Mouse (Mus musculus) naive thymus-derived CD4-positive, alpha-beta T cell, adult 2 months (primary cell): ENCODE results near the gene Cdkn1c.
A peak's percentile ranks its signal among the peaks of the same experiment; 100 is the strongest.

Source experiments
- DNase-seq: peaks from one replicate; pipeline ENCODE4 v3.0.0-alpha.2; 2011; ENCODE audit warnings: low read depth

Cdkn1c gene

DNA sequence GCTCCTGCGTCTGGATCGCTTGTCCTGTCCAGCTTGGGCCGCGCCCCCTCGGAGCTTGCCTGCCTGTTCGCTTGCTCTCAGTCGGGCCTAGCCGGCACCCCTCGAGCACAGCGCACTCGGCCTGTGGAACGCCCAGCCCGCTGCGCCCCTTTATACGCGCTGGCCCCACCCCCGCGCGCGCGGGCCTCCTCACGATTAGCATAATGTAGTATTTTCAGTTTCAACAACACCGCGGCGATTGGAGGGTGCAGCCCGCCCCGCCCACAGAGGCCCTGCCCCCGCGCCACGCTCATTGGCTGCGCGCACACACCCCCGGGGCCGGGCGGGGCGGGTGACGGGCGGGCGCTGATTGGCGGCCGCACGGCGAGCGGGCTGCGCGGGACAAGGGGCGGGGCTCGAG lies at the start of gene Cdkn1c:
Cdkn1c (minus strand) TSS at position 177 of the 400 bp plus-strand sequence.
- DNase-seq: peak; percentile 90

DNA sequence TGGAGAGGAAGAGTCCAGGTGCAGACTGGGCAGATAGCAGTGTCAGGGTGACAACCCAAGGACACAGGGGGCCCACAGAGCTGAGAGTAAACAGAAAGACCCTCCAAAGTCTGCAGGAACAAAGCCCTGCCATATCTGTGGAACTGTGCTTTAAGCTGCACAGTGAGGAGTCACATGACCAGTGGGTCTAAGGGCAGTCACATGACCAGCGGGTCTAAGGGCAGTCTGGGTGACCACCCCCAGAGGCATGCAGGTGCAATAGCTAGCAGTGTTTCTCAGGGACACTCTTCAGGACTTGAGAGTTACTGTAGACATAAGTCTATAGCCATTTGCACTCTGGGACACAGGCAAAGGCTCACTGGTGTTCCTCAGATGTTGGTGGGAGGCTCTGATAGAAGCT lies 48.7 kb upstream of the Cdkn1c start:
- DNase-seq: no peak

DNA sequence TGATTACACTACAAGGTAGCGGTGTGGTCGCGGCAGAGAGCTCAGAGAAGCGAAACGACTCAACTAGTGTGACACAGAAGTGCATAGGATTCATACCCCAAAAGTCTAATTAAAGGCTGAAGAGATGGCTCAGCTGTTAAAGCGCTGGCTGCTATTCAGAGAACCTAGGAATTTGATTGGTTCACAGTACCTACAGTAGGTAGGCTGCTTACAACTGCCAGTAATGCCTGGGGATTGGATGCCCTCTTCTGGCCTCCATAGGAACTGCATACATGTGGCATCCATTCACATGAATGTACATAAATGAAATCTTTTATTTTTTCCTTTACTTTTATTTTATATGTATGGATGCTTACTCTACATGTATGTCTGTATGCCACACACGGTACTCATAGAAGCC lies 45.8 kb upstream of the Cdkn1c start:
- DNase-seq: peak; percentile 76

DNA sequence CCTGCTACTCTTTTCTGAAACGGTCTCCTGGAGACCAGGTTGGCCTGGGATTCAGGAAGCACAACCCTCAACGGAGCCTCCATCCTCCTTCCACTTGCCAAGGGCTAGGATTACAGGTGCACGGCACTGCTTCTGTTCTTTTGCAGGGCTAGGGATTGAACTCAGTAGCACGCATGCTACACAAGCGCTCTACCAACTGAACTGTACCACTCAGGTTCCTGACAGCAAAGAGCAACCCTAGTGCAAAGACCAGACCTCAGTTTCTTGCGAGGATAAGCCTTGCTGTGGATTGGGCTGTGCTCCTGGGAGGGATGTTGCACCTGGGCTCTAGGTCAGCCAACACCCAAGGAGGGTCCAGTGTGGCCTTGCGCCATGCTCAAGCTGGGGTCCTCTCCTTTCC lies 45.4 kb upstream of the Cdkn1c start:
- DNase-seq: no peak

DNA sequence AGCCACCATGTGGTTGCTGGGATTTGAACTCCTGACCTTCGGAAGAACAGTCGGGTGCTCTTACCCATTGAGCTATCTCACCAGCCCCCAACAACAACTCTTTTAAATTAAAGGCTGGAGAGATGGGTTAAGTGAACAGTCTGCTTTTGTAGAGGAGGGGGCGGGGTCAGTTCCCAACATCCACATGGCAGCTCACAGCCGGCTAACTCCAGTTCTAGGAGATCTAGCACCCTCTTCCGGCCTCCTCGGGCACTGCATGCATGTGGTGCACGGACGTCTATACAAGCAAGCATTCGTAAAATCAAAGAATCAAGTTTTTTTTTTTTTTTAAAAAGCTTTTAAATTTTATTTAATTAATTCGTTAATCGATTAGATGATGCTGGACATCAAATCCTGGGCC lies 45.0 kb upstream of the Cdkn1c start:
- DNase-seq: peak; percentile 81

DNA sequence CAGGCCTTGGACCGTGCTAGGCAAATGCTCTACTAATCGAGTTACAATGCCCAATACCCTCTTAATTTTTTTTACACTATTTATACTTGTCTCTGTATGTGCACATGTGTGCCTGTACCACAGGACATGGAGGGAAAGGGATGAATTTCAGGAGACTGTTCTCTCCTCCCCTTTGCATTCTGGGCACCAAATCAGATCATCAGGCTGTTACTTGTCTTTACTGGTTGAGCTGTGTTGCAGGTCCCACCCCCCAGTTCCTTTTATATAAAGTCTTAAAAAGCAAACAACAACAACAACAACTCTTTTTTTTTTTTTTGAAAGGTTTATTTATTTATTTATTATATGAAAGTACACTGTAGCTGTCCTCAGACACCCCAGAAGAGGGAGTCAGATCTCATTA lies 44.6 kb upstream of the Cdkn1c start:
- no peak for DNase-seq

DNA sequence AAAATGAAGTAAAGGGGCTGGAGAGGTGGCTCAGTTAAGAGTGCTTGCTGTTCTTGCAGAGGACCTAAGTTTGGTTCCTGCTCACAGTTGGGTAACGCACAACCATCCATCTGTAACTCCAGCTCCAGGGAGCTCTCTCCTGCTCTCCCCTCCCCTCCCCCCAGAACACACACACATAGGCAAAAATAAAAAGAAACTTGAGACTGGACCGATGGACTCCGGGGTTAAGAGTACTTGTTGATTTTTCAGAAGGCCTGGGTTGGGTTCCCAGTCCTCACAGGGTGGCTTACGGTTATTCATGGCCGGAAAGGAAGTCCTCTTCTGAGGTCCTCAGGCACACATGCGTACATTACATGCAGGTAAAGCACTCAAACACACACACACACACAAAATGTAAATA lies 43.1 kb upstream of the Cdkn1c start:
- no peak for DNase-seq

DNA sequence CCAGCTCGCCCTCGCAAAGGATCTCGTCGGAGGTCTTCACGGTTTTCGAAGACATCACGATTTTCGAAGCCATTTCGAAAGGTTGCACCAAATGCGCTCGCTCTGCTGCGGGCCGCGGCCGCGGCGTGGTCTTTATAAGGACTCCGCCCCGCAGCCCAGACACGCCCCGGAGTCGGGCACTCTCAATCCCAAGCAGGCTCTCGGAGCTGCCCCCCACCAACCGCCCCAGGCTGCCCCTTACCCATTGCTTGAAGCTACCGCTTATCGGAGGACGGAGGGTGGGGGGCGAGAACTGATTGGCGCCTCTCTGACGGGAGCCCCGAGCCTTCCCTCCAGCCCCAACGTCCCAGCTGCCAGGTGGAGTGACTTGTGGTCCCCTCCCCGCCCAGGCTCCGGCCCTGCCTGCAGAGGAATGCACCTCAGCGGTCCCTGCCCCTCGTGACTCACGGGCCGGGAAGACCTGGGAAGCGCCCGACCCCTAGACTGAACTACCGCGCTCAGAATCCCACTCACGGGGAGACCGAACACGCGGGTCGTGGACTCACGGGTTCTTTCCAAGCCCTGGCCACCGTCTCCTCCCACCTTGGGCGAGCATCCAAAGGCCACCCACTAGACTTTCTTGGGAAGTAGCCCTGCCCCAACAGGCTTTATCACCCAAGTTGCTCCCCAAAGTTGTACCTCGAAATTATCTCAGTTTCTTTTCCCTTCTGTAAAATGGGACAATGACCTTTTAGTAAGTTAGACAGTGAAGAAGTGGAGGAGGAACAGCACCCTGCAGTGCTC lies 41.8 kb upstream of the Cdkn1c start, which contains the start of gene Phlda2:
Phlda2 (minus strand) TSS at position 733 of the 783 bp plus-strand sequence.
- DNase-seq: no peak

DNA sequence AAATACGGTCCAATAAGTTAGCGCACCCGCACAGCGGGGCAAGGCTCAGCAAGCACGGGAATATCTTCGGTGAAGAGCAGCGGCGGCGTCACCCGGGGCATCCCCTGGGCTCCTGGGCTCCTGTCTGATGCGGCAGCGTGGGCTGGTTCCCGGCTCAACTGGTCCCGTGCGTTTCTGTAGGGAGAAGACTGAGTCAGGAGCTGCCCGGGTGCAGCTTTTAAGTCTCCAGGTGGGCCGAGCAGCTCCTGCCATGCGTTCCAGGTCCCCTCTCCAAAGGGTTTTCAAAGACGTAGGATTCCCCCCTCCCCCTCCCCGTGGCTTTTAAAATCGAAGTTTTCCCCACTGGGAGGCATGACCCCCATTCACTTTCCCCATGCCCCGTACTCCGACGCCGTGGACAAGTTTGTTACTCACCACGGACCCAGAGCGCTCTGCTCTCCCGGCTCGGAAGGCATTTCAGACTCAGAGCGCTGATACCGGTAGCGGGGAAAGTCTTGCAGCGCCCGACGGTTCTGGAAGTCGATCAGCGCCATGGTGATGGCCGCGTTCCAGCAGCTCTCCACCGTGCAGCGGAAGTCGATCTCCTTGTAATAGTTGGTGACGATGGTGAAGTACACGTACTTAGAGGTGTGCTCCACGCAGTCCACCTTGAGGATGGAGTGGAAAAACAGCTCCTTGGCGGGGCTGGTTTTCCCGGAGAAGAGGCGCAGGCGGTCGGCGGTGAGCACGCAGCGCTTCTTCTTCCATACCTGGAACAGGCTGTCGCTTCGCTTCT lies 41.0 kb upstream of the Cdkn1c start:
- DNase-seq: peak; percentile 64

DNA sequence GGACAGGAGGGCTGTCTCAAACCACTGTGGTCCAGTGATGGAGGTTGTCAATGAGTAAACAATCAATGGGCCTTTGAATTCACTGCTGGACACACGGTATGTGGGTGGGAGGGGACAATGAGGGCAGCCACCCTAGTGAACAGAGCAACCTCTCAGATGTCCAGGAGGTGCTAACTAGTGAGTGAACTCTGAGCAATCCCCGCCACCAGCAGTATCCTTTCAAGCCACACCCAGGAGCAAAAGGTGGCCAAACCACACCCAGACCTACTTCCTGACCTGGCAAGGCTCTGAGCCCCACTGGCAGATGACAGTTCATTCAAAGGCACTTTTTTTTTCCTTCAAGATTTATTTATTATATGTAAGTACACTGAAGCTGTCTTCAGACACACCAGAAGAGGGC lies 40.1 kb upstream of the Cdkn1c start:
- DNase-seq: no peak

DNA sequence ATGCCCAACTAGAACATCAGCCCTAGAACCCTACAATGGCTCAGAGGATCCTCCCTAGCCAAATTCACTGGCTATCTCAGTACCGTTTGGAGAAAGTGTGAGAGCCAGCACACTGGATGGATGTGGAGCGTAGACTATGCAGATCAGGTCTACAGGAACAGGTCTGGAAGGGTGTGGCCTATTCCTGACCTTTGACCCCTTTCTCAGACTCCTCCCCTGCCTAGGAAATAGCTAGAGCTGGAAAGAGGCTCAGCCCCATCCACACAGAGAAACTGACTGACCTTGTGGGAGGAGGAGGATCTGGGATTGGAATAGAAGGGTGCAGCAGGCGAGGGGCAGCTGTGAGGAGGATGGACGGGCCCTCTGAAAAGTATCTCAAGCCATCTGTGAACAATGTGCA lies 37.7 kb upstream of the Cdkn1c start:
- DNase-seq: no peak

DNA sequence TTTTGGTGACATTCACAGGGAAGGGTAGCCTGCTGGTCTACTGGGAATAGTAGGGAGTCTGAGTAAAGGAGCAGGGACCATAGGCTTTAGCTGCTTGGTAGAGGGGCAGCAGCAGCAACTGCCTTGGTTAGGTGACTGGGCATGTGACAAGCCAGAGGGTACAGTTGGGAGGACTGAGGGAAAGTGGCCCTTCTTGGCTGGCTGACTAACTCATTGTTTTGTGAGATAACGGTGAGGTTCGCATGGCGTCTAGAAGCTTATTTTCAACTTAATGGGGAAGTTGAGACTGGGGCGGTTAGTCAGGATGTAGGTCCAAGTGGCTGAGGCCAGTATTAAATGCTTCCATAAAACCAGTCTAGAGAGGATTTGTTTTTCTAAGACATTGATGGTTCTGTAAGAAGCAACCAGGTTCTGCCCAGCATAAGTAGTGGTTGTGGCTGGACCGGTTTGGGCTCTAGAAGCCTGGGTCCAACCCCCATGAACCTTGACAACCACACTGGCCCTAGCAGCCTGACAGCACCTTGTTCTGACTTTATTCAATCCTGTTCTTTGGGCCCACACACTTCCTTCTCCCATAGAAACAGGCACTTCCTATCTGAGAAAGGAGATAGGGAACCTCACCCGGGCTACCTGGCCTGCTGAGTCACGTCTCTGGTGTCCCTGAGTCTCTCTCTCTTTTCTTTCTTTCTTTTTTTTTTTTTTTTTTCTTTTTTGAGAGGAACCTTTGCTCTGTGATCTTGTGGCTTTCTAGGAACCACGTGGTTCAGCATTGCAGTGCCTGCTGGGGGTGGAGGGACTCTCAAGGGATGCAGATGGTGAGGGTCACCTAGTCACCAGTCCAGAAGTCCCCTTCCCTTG lies 34.5 kb upstream of the Cdkn1c start:
- no peak for DNase-seq

DNA sequence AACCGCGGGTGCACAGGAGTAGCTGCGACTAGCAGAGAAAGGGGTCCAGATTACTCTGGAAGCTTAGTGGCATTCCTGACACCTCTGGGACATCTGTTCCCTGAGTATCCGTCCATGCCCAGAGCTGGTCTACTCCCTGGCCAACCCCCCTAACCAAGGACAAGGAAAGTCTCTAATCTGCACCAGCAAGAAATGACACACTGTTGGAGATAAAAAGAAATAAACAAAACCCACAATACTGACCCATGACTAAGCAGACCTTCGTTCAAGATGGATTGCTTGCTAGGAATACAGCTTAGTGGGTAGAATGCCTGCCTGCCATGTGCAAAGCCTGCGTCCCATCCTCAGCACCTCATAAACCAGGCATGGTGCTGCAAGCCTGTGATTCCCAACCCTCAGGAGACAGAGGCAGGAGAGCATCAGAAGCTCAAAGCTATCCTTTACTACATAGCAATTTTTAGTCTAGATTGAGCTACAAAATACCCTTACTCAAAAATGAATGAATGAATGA lies 32.8 kb upstream of the Cdkn1c start:
- DNase-seq: no peak

DNA sequence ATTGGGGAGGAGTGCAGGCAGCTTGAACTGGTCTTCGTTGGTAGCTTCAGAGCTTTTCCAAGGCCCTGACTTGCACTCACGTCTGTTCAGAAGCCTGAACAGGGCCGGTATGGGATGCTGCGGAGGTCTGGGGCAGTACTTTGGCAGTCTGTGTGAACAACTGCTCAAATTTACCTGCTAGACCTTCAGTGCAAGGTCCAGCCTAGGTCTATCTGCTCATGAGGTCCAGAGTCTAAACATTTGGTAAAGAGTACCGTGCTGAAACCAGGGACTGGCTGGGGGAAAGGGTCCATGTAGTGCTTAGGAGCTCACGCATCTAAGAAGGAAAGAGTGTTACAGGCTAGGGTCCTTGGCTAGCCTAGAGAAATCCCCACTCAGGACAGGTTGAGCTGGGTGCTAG lies 28.9 kb upstream of the Cdkn1c start:
- no peak for DNase-seq

DNA sequence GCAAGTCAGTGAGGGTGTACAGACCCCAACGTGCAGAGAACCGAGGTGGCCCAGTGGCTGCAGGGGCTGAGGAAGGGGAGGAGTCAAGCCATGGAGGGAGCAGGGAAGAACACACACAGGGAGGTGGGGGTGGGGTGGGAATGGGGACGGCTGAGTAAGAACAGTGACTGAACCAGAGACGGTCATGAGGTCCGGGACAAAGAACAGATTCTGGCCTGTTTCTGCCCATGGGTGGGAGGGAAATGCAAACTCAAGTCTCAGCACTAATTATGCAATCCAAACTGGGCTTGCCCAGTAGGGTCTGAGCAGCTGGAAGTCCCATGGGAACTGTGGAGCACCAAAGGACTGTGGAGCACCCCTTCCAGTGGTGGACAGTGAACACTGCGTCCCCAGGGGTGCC lies 21.7 kb upstream of the Cdkn1c start:
- no peak for DNase-seq

DNA sequence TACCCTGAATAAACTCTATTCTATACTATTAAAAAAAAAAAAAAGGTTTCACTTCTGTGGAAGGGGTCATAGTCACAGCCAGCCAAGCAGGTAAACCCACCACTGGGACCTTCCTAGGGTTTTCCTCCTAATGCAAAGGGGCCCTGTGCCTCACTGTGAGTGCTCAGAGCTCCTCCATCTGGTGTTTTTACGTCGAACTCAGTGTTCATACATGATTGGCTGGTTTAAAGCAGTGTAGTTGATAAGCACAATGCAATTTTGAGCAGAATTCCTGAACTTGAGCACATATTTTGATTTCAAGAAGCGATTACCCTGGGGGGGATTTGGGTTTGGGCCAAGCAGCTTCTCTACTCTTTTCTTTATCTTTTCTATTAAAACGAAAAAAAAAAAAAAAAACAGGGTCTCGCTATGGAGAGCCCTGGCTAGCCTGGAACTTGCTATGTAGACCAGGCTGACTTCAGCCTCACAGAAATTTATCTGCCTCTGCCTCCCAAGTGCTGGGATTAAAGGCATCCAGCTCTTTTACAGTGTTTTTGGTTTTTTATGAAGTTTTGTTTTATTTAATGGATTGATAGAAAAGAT lies 21.0 kb upstream of the Cdkn1c start:
- DNase-seq: no peak

DNA sequence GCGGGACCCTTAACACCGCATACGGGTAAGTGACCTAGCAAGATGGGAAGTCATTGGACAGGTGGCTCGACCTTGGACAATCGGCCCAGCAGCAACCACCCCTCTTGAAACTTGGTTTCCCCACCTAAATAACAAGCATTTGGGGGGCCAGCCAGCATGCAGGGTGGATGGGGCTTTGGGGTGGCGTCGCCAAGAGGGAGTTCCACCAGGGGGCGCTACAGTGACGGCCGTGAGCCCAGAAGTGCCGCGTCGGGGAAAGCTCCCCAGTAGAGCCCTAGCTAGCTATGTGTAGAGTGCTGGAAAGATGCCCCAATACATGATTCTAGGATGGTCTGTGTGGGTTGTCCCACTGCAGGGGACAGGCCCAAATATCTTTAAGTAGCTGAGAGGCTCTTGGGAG lies 19.6 kb upstream of the Cdkn1c start:
- peak; percentile 75 for DNase-seq

DNA sequence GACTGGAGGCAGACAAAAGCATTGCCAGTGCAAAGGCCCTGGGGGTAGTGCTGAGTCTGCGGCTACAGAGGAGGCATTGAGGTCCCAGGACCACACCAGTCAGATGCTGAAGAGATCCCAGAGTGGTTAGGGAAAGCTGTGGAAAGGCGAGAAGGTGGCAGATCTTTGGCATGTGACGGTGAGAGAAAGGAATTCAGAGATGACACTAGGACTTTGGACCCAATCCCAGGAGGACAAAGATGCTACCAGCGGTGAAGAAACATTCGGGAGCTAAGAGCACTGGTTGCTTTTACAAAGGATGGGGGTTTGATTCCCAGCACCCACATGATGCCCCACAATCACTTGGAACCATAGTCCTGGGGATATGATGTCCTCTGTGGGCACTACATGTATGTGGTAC lies 16.9 kb upstream of the Cdkn1c start:
- no peak for DNase-seq

DNA sequence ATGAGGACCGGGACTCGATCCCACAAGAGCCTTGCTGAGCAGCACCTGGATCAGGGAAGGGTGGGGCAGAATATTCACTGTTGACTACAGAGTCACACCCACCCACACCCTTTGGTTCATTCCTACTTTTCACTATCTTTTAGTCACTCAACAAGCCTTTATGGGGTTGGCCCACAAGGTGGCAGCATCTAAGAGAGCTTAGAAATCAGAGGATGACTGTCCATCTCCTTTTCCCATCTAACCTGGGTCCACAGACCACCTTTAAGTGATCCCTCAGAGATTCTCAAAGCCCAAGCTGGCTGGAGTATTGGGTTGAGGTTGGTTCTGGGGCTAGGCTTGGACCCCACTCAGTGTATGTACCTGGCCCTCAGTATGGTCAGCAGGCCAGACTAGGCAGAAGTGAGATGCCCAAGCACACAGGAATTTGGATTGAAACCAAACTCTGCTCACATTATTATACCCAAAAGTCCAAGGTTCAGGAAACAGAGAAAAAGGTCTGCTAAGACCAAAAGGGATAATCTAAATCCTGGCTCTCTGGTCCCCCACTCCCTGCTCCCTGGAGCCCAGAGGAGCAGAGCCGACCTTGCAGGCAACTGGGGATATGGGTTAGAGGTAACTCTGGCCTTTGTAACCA lies 16.0 kb upstream of the Cdkn1c start:
- no peak for DNase-seq

DNA sequence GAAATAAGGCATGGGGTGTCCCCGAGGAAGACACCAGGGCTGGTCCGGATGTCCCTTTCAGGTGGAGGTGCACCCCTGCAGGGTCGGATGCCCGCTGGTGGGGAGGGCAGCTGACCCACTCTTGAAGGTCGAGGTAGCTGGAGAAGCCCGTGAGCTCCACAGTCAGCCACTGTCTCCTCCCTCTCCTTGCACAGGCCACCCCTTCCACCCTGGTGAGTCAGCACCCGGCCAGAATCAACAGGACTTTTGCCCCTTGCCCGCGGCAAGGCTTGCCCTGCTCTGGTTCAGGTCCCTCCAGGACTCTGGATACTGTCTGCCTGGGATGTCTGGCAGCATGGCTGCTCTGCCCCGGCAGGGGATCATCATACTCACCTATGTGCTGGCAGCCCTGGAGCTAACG lies 15.0 kb upstream of the Cdkn1c start:
- no peak for DNase-seq

DNA sequence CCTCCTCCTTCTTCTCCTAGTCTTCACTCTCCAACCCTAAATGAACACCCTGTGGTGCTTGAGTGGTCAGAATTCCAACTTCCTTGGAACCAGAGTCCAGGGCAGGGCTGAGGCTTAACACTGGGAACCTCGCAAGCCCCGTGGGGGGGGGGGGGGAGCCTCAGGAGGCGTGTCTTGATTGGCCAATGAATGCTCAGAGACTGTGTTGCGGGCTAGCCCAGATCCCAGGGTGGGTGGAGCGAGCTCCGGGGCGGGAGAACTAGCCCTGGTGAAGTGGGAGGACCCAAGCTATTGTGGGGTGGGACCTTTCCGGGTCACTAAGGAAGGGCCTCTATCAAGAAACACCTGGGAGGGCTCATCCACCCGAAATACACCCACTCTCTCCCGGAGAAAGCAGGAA lies 14.0 kb upstream of the Cdkn1c start:
- DNase-seq: no peak
